Mouse (Mus musculus) left cerebral cortex, adult 2 months (tissue): ENCODE measurements around the gene Ankdd1b. TPM values are rescaled to one million over a fixed set of nuclear protein-coding genes. Genes with fewer than 3 reads are reported as not detected.

Experiments
- DNase-seq, 2 experiments: peaks; one replicate each; pipeline ENCODE4 v3.0.0; 2021 to 2022; ENCODE audit warnings: low spot score in 2 of 2, mixed read lengths in 1 of 2; ENCODE audit errors: extremely low spot score in 1 of 2
- H3K27ac ChIP-seq: fragments of 200-600 bp; 2 replicates; pipeline ENCODE4 v1.8.1; 2022
- H3K4me3 ChIP-seq: fragments of 200-600 bp; 2 replicates; pipeline ENCODE4 v1.8.1; 2022
- CTCF ChIP-seq: fragments of 200-600 bp; IDR thresholded peaks from 2 replicates; pipeline ENCODE4 v1.8.1; 2022; ENCODE audit warnings: antibody characterized with exemption, mild to moderate bottlenecking, moderate library complexity
- intact Hi-C: fragments of 180-260 bp; cut with DNase I; formaldehyde crosslinking; loops from one replicate; pipeline ENCODE4 v1.15.1; 2025
- total RNA-seq, 2 experiments: library from RNA; stranded (reverse); gene quantifications; 2 replicates each; pipeline ENCODE4 v1.2.3; 2021

The Ankdd1b gene
- total RNA-seq, 2 experiments from 2014 or later: 0.14 to 0.23 TPM

- intact Hi-C loops: no loop called here
- DNase-seq: no peak
- no peak for TF ChIP-seq CTCF
- H3K4me3 ChIP-seq: no peak overlapping the region
- H3K27ac ChIP-seq: no peak overlapping the region; the same call in 1 of the 2 replicates
These were observed 19.4 kb downstream of the Ankdd1b start for GRCm38 (mm10) chr13:96451386-96452140.

- intact Hi-C loops: no loop called here
- TF ChIP-seq CTCF: no peak
- H3K27ac ChIP-seq: no peak overlapping the region
- no peak for DNase-seq
- H3K4me3 ChIP-seq: no peak overlapping the region
These were observed 20.1 kb downstream of the Ankdd1b start for GRCm38 (mm10) chr13:96450869-96451268.

- DNase-seq: no peak
- Histone ChIP-seq H3K4me3 (no peak overlapping the region), H3K27ac (no peak overlapping the region)
- no peak for TF ChIP-seq CTCF
- intact Hi-C loops: no loop called here
These were observed 20.7 kb downstream of the Ankdd1b start for GRCm38 (mm10) chr13:96450205-96450856.

GRCm38 (mm10) chr13:96440436-96440835 lies 30.6 kb downstream of the Ankdd1b start:
- intact Hi-C loops: no loop called here
- no peak for TF ChIP-seq CTCF
- DNase-seq: no peak

GRCm38 (mm10) chr13:96436921-96437320 lies 34.1 kb downstream of the Ankdd1b start:
- intact Hi-C loops: no loop called here
- Histone ChIP-seq H3K27ac (no peak overlapping the region), H3K4me3 (no peak overlapping the region)
- no peak for DNase-seq
- no peak for TF ChIP-seq CTCF

More at GRCm38 (mm10) chr13:96440436-96440835, 30.6 kb downstream of the Ankdd1b start:
- Histone ChIP-seq H3K27ac (no peak overlapping the region), H3K4me3 (no peak overlapping the region)

- DNase-seq: no peak
- intact Hi-C loops: no loop called here
- H3K27ac ChIP-seq: no peak overlapping the region
- no peak for TF ChIP-seq CTCF
- no peak overlapping the region for H3K4me3 ChIP-seq
These were observed 35.2 kb downstream of the Ankdd1b start for GRCm38 (mm10) chr13:96435793-96436192.

- intact Hi-C loops: no loop called here
- no peak for TF ChIP-seq CTCF
- Histone ChIP-seq H3K4me3 (no peak overlapping the region), H3K27ac (no peak overlapping the region)
- no peak for DNase-seq
These were observed 36.1 kb downstream of the Ankdd1b start for GRCm38 (mm10) chr13:96434899-96435331.

GRCm38 (mm10) chr13:96433648-96434190 lies 37.3 kb downstream of the Ankdd1b start:
- no peak for DNase-seq
- Histone ChIP-seq H3K4me3 (no peak overlapping the region), H3K27ac (no peak overlapping the region)
- no peak for TF ChIP-seq CTCF
- intact Hi-C loops: no loop called here

- Histone ChIP-seq H3K4me3 (no peak overlapping the region), H3K27ac (no peak overlapping the region)
- no peak for DNase-seq
- intact Hi-C loops: no loop called here
- TF ChIP-seq CTCF: no peak
These were observed 38.0 kb downstream of the Ankdd1b start for GRCm38 (mm10) chr13:96433041-96433440.

- Histone ChIP-seq H3K4me3 (no peak overlapping the region), H3K27ac (no peak overlapping the region; the same call in 1 of the 2 replicates)
- TF ChIP-seq CTCF: no peak
- intact Hi-C loops: no loop called here
- DNase-seq: no peak
These were observed 38.6 kb downstream of the Ankdd1b start for GRCm38 (mm10) chr13:96432376-96432811.

- peak; percentile 95 for TF ChIP-seq CTCF
- H3K4me3 ChIP-seq: no peak overlapping the region
- H3K27ac ChIP-seq: no peak overlapping the region
- peak; percentile 84 to 86 for DNase-seq
- intact Hi-C loops: loop anchor here (1.0 to 2.0 kb wide), 2 partner anchors 111 to 162 kb away; partner anchors contain the start of genes Col4a3bp and Polk
These were observed 39.3 kb downstream of the Ankdd1b start for GRCm38 (mm10) chr13:96431595-96432156.

- intact Hi-C loops: no loop called here
- Histone ChIP-seq H3K4me3 (no peak overlapping the region), H3K27ac (no peak overlapping the region)
- DNase-seq: no peak
- no peak for TF ChIP-seq CTCF
These were observed 42.5 kb downstream of the Ankdd1b start for GRCm38 (mm10) chr13:96428531-96428930.
